Mouse (Mus musculus) C2C12 (cell line): ENCODE data around the gene Sh2d3c. TPM values are rescaled to one million over a fixed set of nuclear protein-coding genes. Genes with fewer than 3 reads are reported as not detected.

Experiments used
- H3K27me3 ChIP-seq: one replicate; pipeline ENCODE4 v1.6.1; 2011; ENCODE audit not compliant: control insufficient read depth, insufficient read depth, insufficient read length
- H3K36me3 ChIP-seq: one replicate; pipeline ENCODE4 v1.6.1; 2011; ENCODE audit not compliant: control insufficient read depth, insufficient read depth
- H3K4me3 ChIP-seq: one replicate; pipeline ENCODE4 v1.5.1; 2011; ENCODE audit warnings: mild to moderate bottlenecking, control low read depth; ENCODE audit not compliant: poor library complexity, insufficient read depth, severe bottlenecking
- H3K79me2 ChIP-seq: one replicate; pipeline ENCODE4 v1.6.1; 2011; ENCODE audit not compliant: control insufficient read depth, insufficient read depth
- H3K79me3 ChIP-seq: one replicate; pipeline ENCODE4 v1.6.1; 2011; ENCODE audit warnings: low read depth, control low read depth
- H3ac ChIP-seq: one replicate; pipeline ENCODE3; 2011; ENCODE audit warnings: low read depth; ENCODE audit not compliant: control insufficient read depth, insufficient read length
- CEBPB ChIP-seq: IDR thresholded peaks from one replicate; pipeline ENCODE4 v1.6.1; 2011; ENCODE audit warnings: low read depth, mild to moderate bottlenecking, control low read depth, moderate library complexity
- CTCF ChIP-seq: IDR thresholded peaks from one replicate; pipeline ENCODE4 v1.5.1; 2011; ENCODE audit not compliant: control insufficient read depth, insufficient read depth, insufficient read length
- FOSL1 ChIP-seq: IDR thresholded peaks from one replicate; pipeline ENCODE4 v1.8.0; 2011; ENCODE audit warnings: mild to moderate bottlenecking, low read length; ENCODE audit not compliant: poor library complexity, insufficient read depth, severe bottlenecking
- MAX ChIP-seq: IDR thresholded peaks from one replicate; pipeline ENCODE4 v1.6.1; 2011; ENCODE audit warnings: mild to moderate bottlenecking, control low read depth
- MYOD1 ChIP-seq: IDR thresholded peaks from one replicate; pipeline ENCODE4 v1.6.1; 2011; ENCODE audit warnings: low read depth; ENCODE audit not compliant: control insufficient read depth, insufficient read length
- MYOG ChIP-seq: IDR thresholded peaks from one replicate; pipeline ENCODE4 v1.6.1; 2011; ENCODE audit not compliant: control insufficient read depth, insufficient read length; ENCODE audit errors: extremely low read depth
- USF1 ChIP-seq: IDR thresholded peaks from one replicate; pipeline ENCODE4 v1.6.1; 2011; ENCODE audit warnings: low read depth, mild to moderate bottlenecking, control low read depth, moderate library complexity
- polyA plus RNA-seq: library from polyadenylated mRNA; unstranded; fragments of >200 nt; fragmentation: generic; extraction: Trizol; gene quantifications from one replicate; pipeline ENCODE4 v1.2.1, GENCODE M21; 2012; ENCODE audit warnings: missing spikeins

Gene Sh2d3c
- polyA plus RNA-seq, 1 experiment: 0.50 TPM

GRCm38 (mm10) chr2:32779131-32779530 is 58.3 kb downstream of the Sh2d3c start:
- Histone ChIP-seq H3K79me3 (peaks cover 13% of the 10 kb centered on the region), H3K79me2 (peaks cover 27% of the 10 kb centered on the region), H3K4me3 (no peak overlapping the region), H3K27me3 (no peaks in the 10 kb centered on the region), H3ac (no peak overlapping the region), H3K36me3 (peaks cover 24% of the 10 kb centered on the region)
- TF ChIP-seq MYOG (no peak), USF1 (no peak), CTCF (peak; percentile 57)

- no peaks in the 10 kb centered on the region for H3K27me3 ChIP-seq
- no peak overlapping the region for H3ac ChIP-seq
- no peak overlapping the region for H3K4me3 ChIP-seq
- peaks cover 27% of the 10 kb centered on the region for H3K79me2 ChIP-seq
- TF ChIP-seq MAX: no peak
- no peak for TF ChIP-seq MYOD1
- TF ChIP-seq CEBPB: no peak
- TF ChIP-seq CTCF: no peak
- TF ChIP-seq USF1: no peak
- no peak for TF ChIP-seq FOSL1
- TF ChIP-seq MYOG: no peak
- H3K79me3 ChIP-seq: peaks cover 13% of the 10 kb centered on the region
- peaks cover 24% of the 10 kb centered on the region for H3K36me3 ChIP-seq
These were observed 58.9 kb downstream of the Sh2d3c start for GRCm38 (mm10) chr2:32779714-32780113.

- H3K27me3 ChIP-seq: no peaks in the 10 kb centered on the region
- H3K36me3 ChIP-seq: peaks cover 23% of the 10 kb centered on the region
- no peak overlapping the region for H3ac ChIP-seq
- peaks cover 15% of the 10 kb centered on the region for H3K79me2 ChIP-seq
- no peak overlapping the region for H3K4me3 ChIP-seq
- H3K79me3 ChIP-seq: peaks cover 3% of the 10 kb centered on the region
- no peak for TF ChIP-seq CTCF
- TF ChIP-seq MYOG: no peak
- TF ChIP-seq MYOD1: no peak
These were observed 60.9 kb downstream of the Sh2d3c start for GRCm38 (mm10) chr2:32781710-32782109.

- Histone ChIP-seq H3K36me3 (peaks cover 1% of the 10 kb centered on the region), H3K4me3 (no peak within 1 kb of the TSS), H3ac (no peak within 1 kb of the TSS), H3K79me2 (no peaks in the 10 kb centered on the region), H3K79me3 (no peaks in the 10 kb centered on the region), H3K27me3 (no peaks in the 10 kb centered on the region)
- TF ChIP-seq CEBPB: no peak
- TF ChIP-seq USF1: no peak
- TF ChIP-seq CTCF: no peak
- no peak for TF ChIP-seq FOSL1
- no peak for TF ChIP-seq MAX
- TF ChIP-seq MYOD1: no peak
- TF ChIP-seq MYOG: no peak
These were observed 63.3 kb downstream of the Sh2d3c start, which contains the start of gene Cfap157 for GRCm38 (mm10) chr2:32784048-32784681. Cfap157 (minus strand) TSS chr2:32784428.

DNA sequence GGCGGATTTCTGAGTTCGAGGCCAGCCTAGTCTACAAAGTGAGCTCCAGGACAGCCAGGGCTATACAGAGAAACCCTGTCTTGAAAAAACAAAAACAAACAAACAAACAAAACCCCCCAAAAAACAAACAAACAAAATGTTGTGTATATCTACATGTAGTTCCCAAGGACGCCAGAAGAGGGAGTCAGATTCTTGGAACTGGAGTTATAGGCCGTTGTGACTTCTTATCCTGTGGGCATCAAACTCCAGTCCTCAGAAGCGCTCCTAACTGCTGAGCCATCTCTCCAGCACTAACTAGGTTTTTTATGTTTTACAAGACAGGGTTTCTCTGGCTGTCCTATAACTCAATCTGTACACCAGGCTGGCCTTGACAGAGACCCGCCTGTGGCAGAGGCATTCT is 66.3 kb downstream of the Sh2d3c start:
- Histone ChIP-seq H3K79me2 (no peaks in the 10 kb centered on the region), H3K36me3 (peaks cover 6% of the 10 kb centered on the region), H3K27me3 (no peaks in the 10 kb centered on the region), H3K79me3 (no peaks in the 10 kb centered on the region), H3K4me3 (no peak overlapping the region), H3ac (no peak overlapping the region)
- TF ChIP-seq CEBPB (no peak), CTCF (no peak), USF1 (no peak), MYOG (no peak), FOSL1 (no peak)

DNA sequence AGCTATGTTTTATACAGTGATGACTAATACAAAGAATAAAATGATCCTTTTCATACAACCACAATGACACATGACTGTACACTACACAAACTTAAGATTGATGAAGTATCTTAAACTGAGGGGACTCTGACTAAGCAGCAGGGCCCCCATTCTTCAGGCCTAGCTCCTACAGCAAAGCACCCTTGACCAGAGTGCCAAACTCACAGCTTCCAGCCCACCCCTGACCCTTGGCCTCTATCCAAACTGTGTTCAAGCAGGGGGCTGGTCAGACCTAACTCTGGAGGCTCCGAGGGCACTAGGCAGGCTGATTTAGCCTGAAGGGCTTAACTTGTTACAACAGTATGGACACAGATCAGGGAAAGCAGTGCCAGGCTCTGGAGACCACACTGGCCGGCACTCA is 67.7 kb downstream of the Sh2d3c start:
- TF ChIP-seq MAX: no peak
- TF ChIP-seq FOSL1: no peak
- TF ChIP-seq CEBPB: no peak
- TF ChIP-seq USF1: no peak
- TF ChIP-seq MYOD1: no peak
- TF ChIP-seq CTCF: no peak
- no peak for TF ChIP-seq MYOG
- H3K27me3 ChIP-seq: no peaks in the 10 kb centered on the region
- peaks cover 13% of the 10 kb centered on the region for H3K36me3 ChIP-seq
- no peak overlapping the region for H3K4me3 ChIP-seq
- H3K79me2 ChIP-seq: no peaks in the 10 kb centered on the region
- no peak overlapping the region for H3ac ChIP-seq
- no peaks in the 10 kb centered on the region for H3K79me3 ChIP-seq
